Mouse (Mus musculus) kidney, adult 2 months (tissue): ENCODE data around the gene Mmd.

Experiments used
- CTCF ChIP-seq: fragments of 200-500 bp; conservative IDR thresholded peaks from 2 replicates; pipeline ENCODE4 v1.5.1; 2011; ENCODE audit warnings: low read depth, mild to moderate bottlenecking, control low read depth, low read length, moderate library complexity, mixed read lengths; ENCODE audit not compliant: insufficient read depth, insufficient read length
- POLR2A ChIP-seq: fragments of 200-500 bp; IDR thresholded peaks from one replicate; pipeline ENCODE4 v1.6.1; 2011; ENCODE audit warnings: low read depth, low read length, control low read depth

DNA sequence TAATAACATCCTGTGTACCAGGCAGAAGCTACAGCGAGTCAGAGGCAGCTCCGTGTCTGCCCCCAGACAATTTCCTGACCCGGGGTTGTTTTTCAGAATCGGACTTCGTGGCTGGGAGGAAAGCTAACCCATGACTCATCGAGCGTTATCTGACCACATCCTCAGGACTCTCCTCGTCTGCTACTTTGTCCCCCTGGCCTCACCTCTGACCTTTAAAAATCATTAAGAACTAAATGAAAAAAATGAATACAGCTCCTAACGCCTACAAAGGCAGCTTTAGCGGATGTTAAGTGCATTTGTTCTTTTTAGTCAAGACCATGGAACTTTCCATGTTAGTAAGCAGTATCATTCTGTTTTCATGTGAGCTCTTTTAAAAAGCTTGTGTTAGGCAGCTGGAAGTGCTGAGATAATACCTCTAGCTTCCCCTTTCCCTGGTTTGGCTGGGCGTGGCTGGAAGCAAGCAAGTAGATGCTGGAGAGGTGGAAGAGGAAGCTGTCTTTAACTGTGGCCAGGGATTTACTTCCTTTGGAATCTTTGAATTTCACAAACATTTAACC lies 24.3 kb upstream of the Mmd start:
- no peak for TF ChIP-seq CTCF
- TF ChIP-seq POLR2A = no peak
